Mouse (Mus musculus): ENCODE results near the gene Lpin1.

DNA sequence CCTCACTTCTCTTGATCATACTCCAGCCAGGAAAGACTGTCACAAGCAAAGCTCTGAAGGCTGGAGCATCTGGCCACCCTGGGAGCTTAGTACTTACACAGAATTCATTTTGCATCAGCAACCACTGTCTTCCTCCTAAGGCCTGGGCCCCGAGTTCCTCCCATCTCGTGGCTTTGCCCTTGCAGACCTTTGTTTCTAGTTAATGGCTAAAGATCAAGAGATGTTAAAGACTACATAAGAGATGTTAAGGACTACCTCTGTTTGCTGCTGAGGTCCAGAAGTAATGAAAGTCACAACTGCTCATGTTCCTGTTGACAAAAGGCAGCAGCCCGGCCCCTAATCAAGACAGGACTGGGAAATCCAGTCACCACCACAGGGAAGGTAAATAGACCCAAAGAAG is 82.8 kb downstream of the Lpin1 start:
- TF ChIP-seq CTCF (IDR thresholded peaks at IDR 0.05; ENCODE audit: low read depth, low read length) (no peak), TAL1 (conservative IDR thresholded peaks at IDR 0.05; ENCODE audit: low read depth, low read length) (no peak), GATA2 (IDR thresholded peaks at IDR 0.05; ENCODE audit: borderline replicate concordance, low read depth, low read length) (no peak), GATA1 (IDR thresholded peaks at IDR 0.05; ENCODE audit: borderline replicate concordance, low read length) (no peak)

All from G1E (cell line).